Mouse (Mus musculus): ENCODE results near the gene D430019H16Rik. TPM values are rescaled to one million over a fixed set of nuclear protein-coding genes. Genes with fewer than 3 reads are reported as not detected.
A peak's percentile ranks its signal among the peaks of the same experiment; 100 is the strongest.

Gene D430019H16Rik
- polyA plus RNA-seq, 1 experiment = not detected

GRCm38 (mm10) chr12:105439976-105440375, 13.7 kb upstream of the D430019H16Rik start:
- Histone ChIP-seq H3K4me3 (ENCODE audit: insufficient read depth, low read depth, low read length) (no peak overlapping the region), H3K27ac (ENCODE audit: insufficient read depth, low read depth, low read length) (no peak overlapping the region), H3K4me1 (ENCODE audit: control insufficient read depth, insufficient read depth, low read length) (peaks cover 12% of the 10 kb centered on the region)
- WGBS = 72% methylated on average over 6 of the region's 6 CpGs
- TF ChIP-seq POLR2A (IDR thresholded peaks at IDR 0.05; ENCODE audit: insufficient read depth, low read depth, low read length) = no peak
- no peak for TF ChIP-seq CTCF (IDR thresholded peaks at IDR 0.05; ENCODE audit: insufficient read depth, low read depth, low read length)

- TF ChIP-seq POLR2A (IDR thresholded peaks at IDR 0.05; ENCODE audit: insufficient read depth, low read depth, low read length) = no peak
- TF ChIP-seq CTCF (IDR thresholded peaks at IDR 0.05; ENCODE audit: insufficient read depth, low read depth, low read length) = no peak
- peak overlapping the region; percentile 88 for H3K27ac ChIP-seq (ENCODE audit: insufficient read depth, low read depth, low read length)
- 23% methylated on average over 5 of the region's 5 CpGs for WGBS
These were observed 10.1 kb upstream of the D430019H16Rik start for GRCm38 (mm10) chr12:105443569-105443968.

GRCm38 (mm10) chr12:105445767-105446166, 7.9 kb upstream of the D430019H16Rik start:
- 79% methylated on average over 6 of the region's 6 CpGs for WGBS
- H3K27ac ChIP-seq (ENCODE audit: insufficient read depth, low read depth, low read length) = no peak overlapping the region
- TF ChIP-seq POLR2A (IDR thresholded peaks at IDR 0.05; ENCODE audit: insufficient read depth, low read depth, low read length) (no peak), CTCF (IDR thresholded peaks at IDR 0.05; ENCODE audit: insufficient read depth, low read depth, low read length) (no peak)
- peaks cover 20% of the 10 kb centered on the region for H3K4me1 ChIP-seq (ENCODE audit: control insufficient read depth, insufficient read depth, low read length)
- no peak overlapping the region for H3K4me3 ChIP-seq (ENCODE audit: insufficient read depth, low read depth, low read length)

More at GRCm38 (mm10) chr12:105443569-105443968, 10.1 kb upstream of the D430019H16Rik start:
- Histone ChIP-seq H3K4me3 (ENCODE audit: insufficient read depth, low read depth, low read length) (no peak overlapping the region), H3K4me1 (ENCODE audit: control insufficient read depth, insufficient read depth, low read length) (peaks cover 13% of the 10 kb centered on the region)

GRCm38 (mm10) chr12:105449239-105449638, 4.4 kb upstream of the D430019H16Rik start:
- Histone ChIP-seq H3K4me1 (ENCODE audit: control insufficient read depth, insufficient read depth, low read length) (peaks cover 11% of the 10 kb centered on the region), H3K4me3 (ENCODE audit: insufficient read depth, low read depth, low read length) (no peak overlapping the region), H3K27ac (ENCODE audit: insufficient read depth, low read depth, low read length) (no peak overlapping the region)
- TF ChIP-seq CTCF (IDR thresholded peaks at IDR 0.05; ENCODE audit: insufficient read depth, low read depth, low read length) (no peak), POLR2A (IDR thresholded peaks at IDR 0.05; ENCODE audit: insufficient read depth, low read depth, low read length) (no peak)
- WGBS = 52% methylated on average over 4 of the region's 4 CpGs

- Histone ChIP-seq H3K4me3 (ENCODE audit: insufficient read depth, low read depth, low read length) (peak overlapping the region; percentile 63), H3K27ac (ENCODE audit: insufficient read depth, low read depth, low read length) (peak overlapping the region; percentile 18), H3K4me1 (ENCODE audit: control insufficient read depth, insufficient read depth, low read length) (peaks cover 21% of the 10 kb centered on the region)
- no peak for TF ChIP-seq CTCF (IDR thresholded peaks at IDR 0.05; ENCODE audit: insufficient read depth, low read depth, low read length)
- no peak; the same call in 1 of the 2 replicates for TF ChIP-seq POLR2A (IDR thresholded peaks at IDR 0.05; ENCODE audit: insufficient read depth, low read depth, low read length)
- WGBS = 2% methylated on average over 21 of the region's 21 CpGs
These were observed 804 bp downstream of the D430019H16Rik start for GRCm38 (mm10) chr12:105454258-105455062.

GRCm38 (mm10) chr12:105455063-105455559, 1.5 kb downstream of the D430019H16Rik start:
- TF ChIP-seq POLR2A (IDR thresholded peaks at IDR 0.05; ENCODE audit: insufficient read depth, low read depth, low read length) (no peak), CTCF (IDR thresholded peaks at IDR 0.05; ENCODE audit: insufficient read depth, low read depth, low read length) (no peak)
- WGBS = 5% methylated on average over 4 of the region's 4 CpGs
- peaks cover 22% of the 10 kb centered on the region for H3K4me1 ChIP-seq (ENCODE audit: control insufficient read depth, insufficient read depth, low read length)
- no peak overlapping the region for H3K27ac ChIP-seq (ENCODE audit: insufficient read depth, low read depth, low read length)
- peak overlapping the region; percentile 63 for H3K4me3 ChIP-seq (ENCODE audit: insufficient read depth, low read depth, low read length)

GRCm38 (mm10) chr12:105458791-105459190, 5.1 kb downstream of the D430019H16Rik start:
- Histone ChIP-seq H3K27ac (ENCODE audit: insufficient read depth, low read depth, low read length) (no peak overlapping the region), H3K4me1 (ENCODE audit: control insufficient read depth, insufficient read depth, low read length) (peaks cover 19% of the 10 kb centered on the region), H3K4me3 (ENCODE audit: insufficient read depth, low read depth, low read length) (no peak overlapping the region)
- TF ChIP-seq POLR2A (IDR thresholded peaks at IDR 0.05; ENCODE audit: insufficient read depth, low read depth, low read length) (no peak), CTCF (IDR thresholded peaks at IDR 0.05; ENCODE audit: insufficient read depth, low read depth, low read length) (no peak)
- WGBS = 92% methylated on average over 6 of the region's 6 CpGs

GRCm38 (mm10) chr12:105461066-105461465, 7.4 kb downstream of the D430019H16Rik start:
- WGBS = 75% methylated on average over 6 of the region's 6 CpGs
- no peak for TF ChIP-seq CTCF (IDR thresholded peaks at IDR 0.05; ENCODE audit: insufficient read depth, low read depth, low read length)
- TF ChIP-seq POLR2A (IDR thresholded peaks at IDR 0.05; ENCODE audit: insufficient read depth, low read depth, low read length) = no peak
- H3K4me1 ChIP-seq (ENCODE audit: control insufficient read depth, insufficient read depth, low read length) = peaks cover 19% of the 10 kb centered on the region
- no peak overlapping the region for H3K4me3 ChIP-seq (ENCODE audit: insufficient read depth, low read depth, low read length)
- no peak overlapping the region for H3K27ac ChIP-seq (ENCODE audit: insufficient read depth, low read depth, low read length)

GRCm38 (mm10) chr12:105469026-105469425, 15.4 kb downstream of the D430019H16Rik start:
- H3K4me1 ChIP-seq (ENCODE audit: control insufficient read depth, insufficient read depth, low read length) = peaks cover 46% of the 10 kb centered on the region
- H3K4me3 ChIP-seq (ENCODE audit: insufficient read depth, low read depth, low read length) = no peak overlapping the region
- 61% methylated on average over 8 of the region's 8 CpGs for WGBS
- no peak for TF ChIP-seq CTCF (IDR thresholded peaks at IDR 0.05; ENCODE audit: insufficient read depth, low read depth, low read length)
- no peak for TF ChIP-seq POLR2A (IDR thresholded peaks at IDR 0.05; ENCODE audit: insufficient read depth, low read depth, low read length)
- no peak overlapping the region for H3K27ac ChIP-seq (ENCODE audit: insufficient read depth, low read depth, low read length)

All from olfactory bulb, adult 2 months (tissue).